Mouse (Mus musculus) heart, embryonic 11.5 days (tissue): ENCODE results near the gene Hist2h2aa1. TPM values are rescaled to one million over a fixed set of nuclear protein-coding genes. Genes with fewer than 3 reads are reported as not detected.

Experiments used
- microRNA-seq: library from miRNA; unstranded; fragments of <30 nt; microRNA quantifications from one replicate; pipeline ENCODE4, GENCODE M21; 2016; ENCODE audit warnings: borderline number of aligned reads
- polyA plus RNA-seq: library from polyadenylated mRNA; unstranded; fragments of >200 nt; fragmentation: Nextera tagmentation; extraction: Ambion mirVana; gene quantifications from 2 replicates; pipeline ENCODE4 v1.2.1, GENCODE M21; 2014

Gene Hist2h2aa1
- polyA plus RNA-seq, 1 experiment from 2014 or later, result 7.9 TPM

Small RNA genes within 50 kb of the gene (microRNA-seq; reads per million reads assigned to microRNA genes)
- gene Gm44492, result 1.0 reads per million, percentile 13 among the genes with 10 or more reads in this experiment
- gene Gm47311, result not detected
- gene Gm47313, result not detected

Other genes starting within 250 kb of the Hist2h2aa1 start
- 69.5 and 82.2 TPM in 2 replicates for gene Plekho1, start 249.5 kb upstream of the Hist2h2aa1 start, polyA plus RNA-seq
- gene Vps45, start 187.0 kb upstream of the Hist2h2aa1 start, polyA plus RNA-seq, result 20.4 and 23.9 TPM in 2 replicates
- gene Otud7b, start 141.0 kb upstream of the Hist2h2aa1 start, polyA plus RNA-seq, result 8.7 and 9.3 TPM in 2 replicates
- gene Mtmr11, start 83.5 kb upstream of the Hist2h2aa1 start, polyA plus RNA-seq, result 8.6 and 10.4 TPM in 2 replicates
- 119 and 126 TPM in 2 replicates for gene Sf3b4, start 73.2 kb upstream of the Hist2h2aa1 start, polyA plus RNA-seq
- gene Sv2a, start 64.3 kb upstream of the Hist2h2aa1 start, polyA plus RNA-seq, result 12.3 and 18.6 TPM in 2 replicates
- gene Bola1, start 25.8 kb upstream of the Hist2h2aa1 start, polyA plus RNA-seq, result 47.5 and 49.6 TPM in 2 replicates
- not detected in 2 replicates for gene Hist2h2ab, start 25.6 kb upstream of the Hist2h2aa1 start, polyA plus RNA-seq
- 3.6 and 5.5 TPM in 2 replicates for gene Hist2h2ac, start 24.6 kb upstream of the Hist2h2aa1 start, polyA plus RNA-seq
- gene Hist2h2be, start 24.4 kb upstream of the Hist2h2aa1 start, polyA plus RNA-seq, result 3.3 and 5.4 TPM in 2 replicates
- 1.8 and 2.6 TPM in 2 replicates for gene Hist2h3c2, start 6.4 kb upstream of the Hist2h2aa1 start, polyA plus RNA-seq
- 17.2 and 27.4 TPM in 2 replicates for gene Hist2h2aa2, start 5.2 kb upstream of the Hist2h2aa1 start, polyA plus RNA-seq
- gene Hist2h3c1, start 1.2 kb downstream of the Hist2h2aa1 start, polyA plus RNA-seq, result 0.66 and 1.2 TPM in 2 replicates
- gene Hist2h4, start 17.8 kb downstream of the Hist2h2aa1 start, polyA plus RNA-seq, result 1.3 and 2.7 TPM in 2 replicates
- 24.3 and 29.5 TPM in 2 replicates for gene Hist2h3b, start 23.2 kb downstream of the Hist2h2aa1 start, polyA plus RNA-seq
- gene Hist2h2bb, start 24.3 kb downstream of the Hist2h2aa1 start, polyA plus RNA-seq, result 6.6 and 7.1 TPM in 2 replicates
- 0.89 and 1.3 TPM in 2 replicates for gene Fcgr1, start 48.5 kb downstream of the Hist2h2aa1 start, polyA plus RNA-seq
- gene BC107364, start 206.8 kb downstream of the Hist2h2aa1 start, polyA plus RNA-seq, result 0.43 TPM in 1 of 2 replicates, not detected in the other